Mouse (Mus musculus) monocyte, adult 5-6 weeks (primary cell): ENCODE measurements around the gene Iars2. TPM values are rescaled to one million over a fixed set of nuclear protein-coding genes. Genes with fewer than 3 reads are reported as not detected.
A peak's percentile ranks its signal among the peaks of the same experiment; 100 is the strongest.

Source experiments
- ATAC-seq: fragments of 153-309, 156-312 bp; replicated peaks from 2 replicates; pipeline ENCODE4 v1.8.0; 2017; ENCODE audit warnings: mild to moderate bottlenecking; ENCODE audit not compliant: low TSS enrichment, insufficient number of reproducible peaks, severe bottlenecking, poor library complexity, low FRiP score
- total RNA-seq: library from RNA; stranded (forward); fragments of 200-1000, 200-491, 200-594 nt; gene quantifications from 3 replicates; pipeline ENCODE4 v1.2.3, GENCODE M21; 2017

The Iars2 gene
- total RNA-seq, 1 experiment from 2014 or later: 24.3 TPM

DNA sequence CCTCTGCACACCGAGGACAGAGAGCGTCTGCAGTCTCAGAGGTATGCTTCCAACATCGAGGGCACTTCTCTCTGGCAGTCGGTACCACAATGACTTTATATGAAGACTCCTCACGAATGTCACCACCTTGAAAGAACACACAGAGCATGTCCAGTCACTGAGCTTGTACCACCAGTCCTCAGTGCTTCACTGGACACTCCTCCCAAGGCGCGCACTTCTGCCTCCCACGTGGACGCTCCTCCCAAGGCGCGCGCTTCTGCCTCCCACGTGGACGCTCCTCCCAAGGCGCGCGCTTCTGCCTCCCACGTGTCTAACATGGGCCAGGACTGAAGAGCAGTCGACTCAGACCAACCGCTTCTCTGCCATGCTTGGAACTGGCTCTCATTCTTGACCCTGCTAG is 42.1 kb downstream of the Iars2 start:
- ATAC-seq: no peak

DNA sequence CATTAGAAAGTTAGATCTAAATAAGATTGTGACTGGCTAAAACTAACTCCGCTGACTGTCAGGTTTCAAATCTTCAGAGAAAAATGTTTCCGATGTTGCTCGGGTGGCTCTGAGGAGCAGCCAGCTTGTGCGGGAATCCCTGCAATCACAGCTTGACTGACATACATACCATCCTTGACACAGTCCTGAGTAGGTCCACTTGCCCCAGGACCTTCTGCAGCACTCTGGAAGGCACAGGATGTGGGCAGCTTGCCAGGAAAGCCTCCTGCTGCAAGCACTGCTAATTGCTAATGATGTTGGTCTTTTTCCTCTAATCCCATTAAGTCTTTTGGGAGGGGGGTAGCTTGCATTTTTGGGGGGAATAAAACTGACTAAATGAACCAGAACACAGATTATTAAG is 44.0 kb downstream of the Iars2 start:
- no peak for ATAC-seq

DNA sequence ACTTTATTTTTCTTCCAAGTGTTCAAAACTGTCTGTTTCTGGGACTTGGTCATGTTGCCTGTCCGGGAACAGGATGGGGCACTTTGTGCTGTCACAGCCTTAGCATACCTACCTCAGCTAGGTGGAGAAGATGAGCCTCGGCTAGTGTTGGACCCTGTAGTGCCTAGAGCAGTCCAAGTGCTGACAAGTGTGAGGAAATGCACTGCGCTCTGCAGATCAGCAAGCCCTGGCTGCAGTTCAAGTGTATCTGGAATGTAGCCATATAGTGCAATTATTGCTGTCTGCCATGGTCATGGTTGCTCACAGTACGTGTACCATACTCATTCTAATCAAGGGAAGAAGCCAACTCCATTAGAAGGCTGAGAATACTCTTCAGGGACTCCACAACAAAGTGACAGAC is 44.5 kb downstream of the Iars2 start:
- no peak for ATAC-seq

DNA sequence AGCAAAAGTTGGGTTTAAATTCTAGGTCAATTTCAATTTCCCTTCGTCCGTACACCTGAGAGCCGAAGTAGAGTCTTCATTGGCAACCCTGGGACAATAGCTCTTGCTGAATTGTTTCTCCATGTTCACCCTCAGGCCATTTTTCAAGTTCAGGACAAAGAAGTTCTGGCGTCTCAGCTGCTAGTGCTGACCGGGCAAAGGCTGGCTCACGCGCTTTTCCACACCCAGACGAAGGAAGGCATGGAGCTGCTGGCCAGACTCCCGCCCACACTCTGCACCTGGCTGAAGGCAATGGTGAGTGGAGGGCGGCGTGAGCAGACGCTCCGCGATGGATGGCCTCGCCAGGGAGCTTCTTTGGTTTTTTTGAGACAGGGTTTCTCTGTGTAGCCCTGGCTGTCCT is 45.9 kb downstream of the Iars2 start:
- ATAC-seq: no peak

DNA sequence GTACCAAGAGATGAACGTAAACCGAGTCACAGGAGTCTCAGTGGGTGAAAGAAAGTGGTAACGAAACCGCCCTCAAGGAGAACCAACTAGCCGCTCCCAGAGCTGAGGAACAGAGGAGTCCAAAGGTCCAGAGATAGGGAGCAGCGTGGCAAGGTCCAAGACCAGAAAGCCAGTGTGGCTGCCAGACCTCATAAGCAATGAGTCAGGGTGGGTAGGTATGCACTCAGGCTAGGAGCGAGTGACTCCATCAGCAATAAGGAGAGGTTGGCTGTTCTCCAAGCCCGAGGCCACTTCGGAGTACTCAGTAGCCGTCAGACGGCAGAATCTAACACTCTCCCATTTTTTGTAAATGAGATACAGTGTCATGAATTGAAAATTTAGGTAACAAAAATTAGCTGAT is 46.4 kb downstream of the Iars2 start:
- ATAC-seq: no peak

DNA sequence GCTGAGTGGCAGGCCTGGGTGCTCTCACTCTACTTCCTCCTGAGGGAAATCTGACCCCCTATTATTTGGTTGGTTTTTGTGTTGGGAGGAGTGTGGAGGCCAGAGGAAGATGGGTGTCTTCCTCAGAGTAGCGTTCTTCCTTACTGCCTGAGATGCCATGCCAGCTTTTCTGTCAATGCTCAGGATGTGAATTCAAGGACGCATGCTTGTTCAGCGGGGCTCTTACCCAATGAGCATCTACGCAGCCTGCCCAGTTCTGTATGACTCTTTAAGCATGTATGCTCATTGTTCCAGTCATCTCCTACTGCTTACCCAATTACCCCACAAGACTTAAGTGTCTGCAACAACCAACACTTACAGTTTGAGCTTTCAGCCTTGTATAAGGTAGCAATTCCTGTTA is 48.6 kb downstream of the Iars2 start:
- ATAC-seq: no peak

DNA sequence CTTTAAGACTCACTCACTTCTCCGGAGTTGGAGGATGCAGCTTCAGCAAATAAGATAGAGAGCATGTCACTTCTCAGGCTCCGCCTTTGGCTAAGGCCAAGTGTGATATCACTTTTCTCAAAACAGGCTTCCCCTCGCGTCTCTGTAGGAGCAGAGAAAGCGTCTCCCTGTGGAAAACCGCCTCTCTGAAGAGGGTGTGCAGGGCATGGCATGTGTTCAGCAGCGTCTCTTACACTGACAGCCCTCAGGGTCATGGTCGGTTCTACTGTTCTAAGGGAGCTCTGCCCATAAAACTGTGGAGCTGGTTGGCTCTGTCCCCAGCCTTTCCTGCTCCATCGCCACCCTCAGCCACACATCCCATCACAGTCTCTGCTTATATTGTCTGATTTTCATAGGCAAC is 49.9 kb downstream of the Iars2 start:
- no peak for ATAC-seq

DNA sequence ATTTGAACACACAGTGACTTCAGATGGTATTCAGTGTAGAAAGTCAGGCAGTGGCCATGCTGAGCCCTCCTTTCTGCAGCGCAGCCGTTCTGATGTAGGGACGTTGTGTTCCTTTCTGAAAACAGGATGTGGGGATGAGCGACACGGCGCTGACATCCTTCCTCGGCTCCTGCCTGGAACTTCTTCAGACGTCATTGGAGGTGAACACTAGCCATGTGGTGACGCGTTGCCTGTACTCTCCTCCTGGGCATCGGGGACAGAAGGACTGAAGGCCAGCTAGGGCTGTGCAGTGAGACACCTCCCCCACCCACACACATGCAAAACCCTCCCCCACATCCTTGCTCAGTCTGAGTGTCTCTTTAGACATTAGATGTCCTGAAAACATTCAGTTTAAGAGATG is 52.2 kb downstream of the Iars2 start:
- no peak for ATAC-seq

DNA sequence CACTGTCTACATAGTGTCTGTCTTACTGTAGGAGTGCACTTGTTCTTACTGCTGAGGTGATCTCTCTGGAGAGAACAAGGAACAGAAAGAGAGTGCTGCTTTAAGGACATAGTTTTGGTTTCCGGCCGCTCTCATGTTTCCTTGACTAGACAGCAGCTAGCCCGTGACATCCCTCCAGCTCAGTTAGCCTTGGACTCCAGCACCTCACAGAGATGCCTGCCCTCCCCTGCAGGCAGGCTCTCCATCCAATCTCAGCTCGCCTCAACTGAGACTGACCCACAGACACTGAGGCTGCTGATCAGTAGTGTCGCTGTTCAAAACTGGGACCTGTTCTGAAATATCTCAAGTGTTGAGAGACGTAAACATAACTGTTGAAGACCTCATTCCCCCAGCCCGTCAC is 53.2 kb downstream of the Iars2 start:
- no peak for ATAC-seq

DNA sequence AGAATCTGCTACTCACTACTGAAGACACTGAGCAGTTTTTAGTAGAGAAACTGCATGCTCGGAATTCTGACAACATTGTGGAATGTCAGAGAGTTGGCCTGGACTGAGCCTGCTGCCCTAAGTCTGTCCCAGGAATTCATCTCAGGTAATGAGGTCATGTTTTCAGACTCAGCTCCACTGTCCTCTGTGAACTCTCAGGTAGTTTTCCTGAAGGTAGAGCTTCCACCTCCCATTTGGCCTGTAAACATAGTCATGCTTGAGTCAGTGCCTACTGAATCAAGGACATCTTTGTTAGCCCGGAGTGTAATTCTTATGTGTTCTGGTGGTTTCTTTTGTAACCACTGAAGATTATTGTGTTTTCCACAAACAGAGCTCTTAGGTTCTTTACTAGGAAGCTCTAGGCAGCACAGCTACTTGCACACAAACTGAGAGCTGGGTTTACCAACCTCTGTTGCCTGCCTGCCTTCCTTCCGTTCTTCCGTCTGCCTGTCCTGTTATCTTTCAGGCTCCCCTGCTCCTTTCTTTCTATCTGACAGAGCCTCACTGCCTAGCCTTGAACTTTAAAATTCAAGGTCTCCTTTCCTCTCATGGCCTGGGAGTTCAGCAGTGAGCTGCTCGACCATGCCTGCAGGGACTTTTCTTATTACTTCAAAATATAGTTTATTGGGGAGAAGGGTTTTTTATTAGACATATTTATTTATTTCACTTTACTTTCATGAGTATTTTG is 54.2 kb downstream of the Iars2 start:
- no peak for ATAC-seq

DNA sequence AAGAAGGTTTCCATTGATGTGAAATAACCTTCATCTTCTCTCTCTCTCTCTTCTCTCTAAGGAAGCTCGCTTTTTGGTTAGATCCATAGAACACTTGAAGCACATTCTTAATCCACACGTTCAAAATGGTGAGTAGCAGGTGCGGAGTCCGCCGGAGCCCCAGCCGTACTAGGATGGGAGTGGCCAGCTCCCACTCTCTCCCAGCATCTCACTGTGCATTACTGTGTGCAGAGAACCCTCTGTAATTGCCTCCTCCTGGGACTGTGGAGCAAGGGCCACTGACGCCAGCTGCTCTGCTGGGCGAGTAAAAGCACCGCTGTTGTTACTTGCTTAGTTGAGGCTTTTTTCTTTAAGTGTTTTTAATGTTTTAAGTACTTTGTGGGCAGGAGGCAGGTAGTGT is 57.8 kb downstream of the Iars2 start:
- ATAC-seq: no peak

DNA sequence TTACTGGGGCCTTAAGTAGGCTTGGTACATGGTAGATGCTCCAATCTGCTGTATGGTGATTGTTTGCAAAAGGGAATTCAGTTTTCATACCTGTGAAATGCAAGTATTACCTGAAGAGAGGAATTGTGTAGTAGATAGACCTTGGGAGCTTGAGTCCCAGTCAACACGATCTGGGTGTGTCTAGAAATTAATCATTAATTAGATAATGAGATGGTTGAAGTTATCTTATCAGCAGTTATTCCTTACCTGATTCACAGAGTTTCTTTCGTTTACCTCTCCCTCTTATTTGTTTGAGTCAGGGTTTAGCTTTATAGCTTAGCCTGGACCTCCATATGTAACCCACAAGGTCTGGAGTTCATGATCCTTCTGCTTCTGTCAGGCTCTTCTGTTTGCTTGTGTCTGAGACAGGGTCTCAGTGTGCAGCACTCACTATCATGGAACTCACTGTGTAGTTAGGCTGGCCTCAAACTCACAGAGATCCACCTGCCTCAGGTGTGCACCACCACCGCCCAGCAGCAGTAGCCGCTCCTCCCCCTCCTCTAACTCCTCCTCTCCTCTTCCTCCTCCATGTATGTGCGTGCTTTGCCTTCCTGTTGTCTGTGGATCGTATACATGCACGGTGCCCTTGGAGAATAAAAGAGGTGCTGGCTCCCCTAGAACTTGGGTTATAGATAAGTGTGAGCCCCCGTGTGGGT is 58.6 kb downstream of the Iars2 start:
- 0 out of 2 replicates have a peak, but pooled peaks have one; percentile 31 for ATAC-seq

DNA sequence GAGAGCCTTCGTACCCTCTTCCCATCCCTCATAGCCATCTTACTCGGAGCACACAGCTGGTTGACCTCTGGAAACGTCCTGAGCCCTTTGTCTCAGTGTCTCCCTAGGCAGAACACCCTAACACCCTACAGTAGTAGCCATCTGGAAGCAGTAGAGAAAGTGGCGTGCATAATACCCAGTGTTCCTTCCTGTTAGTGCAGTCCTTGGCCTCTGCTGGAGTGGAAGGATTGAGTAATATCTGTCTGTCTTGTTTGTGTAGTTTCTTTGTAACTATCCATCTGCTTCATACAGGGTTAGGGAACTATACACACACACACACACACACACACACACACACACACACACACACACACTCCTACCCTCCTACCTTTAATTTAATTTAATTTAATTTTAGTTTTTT is 60.5 kb downstream of the Iars2 start:
- no peak for ATAC-seq

DNA sequence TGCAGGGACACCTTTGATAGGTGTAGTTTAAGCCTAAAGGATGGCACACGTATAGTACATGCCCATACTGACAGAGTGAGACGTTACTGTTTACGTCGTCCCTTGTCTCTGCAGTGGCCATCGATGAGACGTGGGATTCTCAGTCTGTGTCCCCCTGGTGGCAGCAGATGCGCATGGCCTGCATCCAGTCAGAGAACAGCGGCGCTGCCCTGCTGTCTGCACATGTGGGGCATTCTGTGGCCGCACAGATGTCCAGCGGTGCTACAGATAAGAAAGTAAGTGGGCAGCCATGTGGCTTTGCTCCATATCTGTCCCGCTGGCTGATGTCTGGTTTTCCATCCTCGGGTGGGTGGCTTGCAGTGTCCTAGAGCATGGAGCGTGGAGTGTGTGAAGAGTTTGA is 66.6 kb downstream of the Iars2 start:
- ATAC-seq: no peak

DNA sequence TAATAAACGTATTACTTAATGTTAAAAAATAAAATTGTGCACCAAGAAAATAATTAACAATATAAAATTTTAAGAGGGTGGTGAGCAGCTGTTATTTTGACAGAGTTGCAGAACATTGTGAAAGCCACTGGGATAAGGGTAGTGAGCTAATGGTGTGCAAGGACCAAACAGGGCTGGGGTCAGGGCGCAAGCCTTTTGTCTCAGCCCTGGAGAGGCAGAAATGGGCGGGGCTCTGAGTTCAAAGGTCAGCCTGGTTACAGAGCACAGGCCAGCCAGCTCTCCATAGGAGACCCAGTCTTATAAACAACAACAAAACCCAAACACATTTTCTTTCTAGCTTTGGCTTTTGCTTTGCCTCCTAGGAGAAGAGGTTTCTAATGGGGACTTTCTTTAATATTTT is 72.4 kb downstream of the Iars2 start:
- no peak for ATAC-seq

DNA sequence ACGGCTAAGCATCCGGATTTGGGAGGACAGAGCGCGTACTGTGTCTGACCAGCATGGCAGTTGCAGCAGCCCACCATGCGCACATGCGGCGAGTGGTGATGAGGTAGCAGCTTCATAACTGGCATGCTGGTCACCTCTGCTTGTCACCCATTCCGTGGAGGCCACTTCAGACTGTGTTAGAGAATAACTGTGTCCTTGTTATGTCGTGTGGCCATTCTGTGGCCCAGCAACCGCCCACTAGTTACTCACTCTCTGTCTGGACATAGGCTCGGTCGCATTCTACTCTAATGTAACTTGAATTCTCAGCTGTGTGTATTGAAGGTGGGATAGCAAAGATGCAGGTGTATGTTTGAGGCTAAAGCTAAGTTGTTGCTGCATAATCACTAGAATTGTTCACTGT is 73.9 kb downstream of the Iars2 start:
- no peak for ATAC-seq

DNA sequence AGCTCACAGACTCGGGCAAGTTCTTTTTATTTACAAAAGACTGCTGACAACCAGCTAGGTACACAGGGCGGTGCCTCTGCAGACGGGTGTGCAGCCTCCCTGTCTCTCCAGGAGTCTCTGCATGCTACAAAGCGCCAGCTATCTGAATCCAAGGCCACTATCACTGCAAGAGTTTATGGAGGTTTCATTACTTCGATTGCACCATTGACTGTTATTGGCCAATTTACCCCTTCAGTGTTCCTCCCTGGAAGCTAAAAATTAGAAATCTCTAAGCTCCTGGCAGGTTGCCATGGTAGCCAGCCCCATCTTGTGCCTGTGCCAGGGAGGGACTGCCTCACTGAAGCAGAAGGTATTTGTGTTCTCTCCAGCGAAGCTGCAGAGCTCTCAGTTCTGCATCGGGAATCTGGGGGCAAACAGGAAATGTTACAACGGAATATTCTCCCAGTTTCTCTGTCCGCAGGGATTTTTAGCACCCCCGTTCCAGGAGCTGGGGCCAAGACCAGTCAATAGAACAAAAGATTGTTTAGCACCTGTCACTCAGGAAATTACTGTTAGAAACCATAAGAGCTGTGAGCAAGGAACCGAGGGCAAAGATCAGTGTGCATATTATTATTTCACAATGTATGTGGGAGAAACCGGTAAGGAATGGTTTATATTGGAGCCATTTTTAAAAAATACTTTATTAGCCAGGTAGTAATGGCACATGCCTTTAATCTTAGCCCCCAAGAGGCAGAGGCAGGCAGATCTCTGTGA is 75.9 kb downstream of the Iars2 start:
- ATAC-seq: no peak

DNA sequence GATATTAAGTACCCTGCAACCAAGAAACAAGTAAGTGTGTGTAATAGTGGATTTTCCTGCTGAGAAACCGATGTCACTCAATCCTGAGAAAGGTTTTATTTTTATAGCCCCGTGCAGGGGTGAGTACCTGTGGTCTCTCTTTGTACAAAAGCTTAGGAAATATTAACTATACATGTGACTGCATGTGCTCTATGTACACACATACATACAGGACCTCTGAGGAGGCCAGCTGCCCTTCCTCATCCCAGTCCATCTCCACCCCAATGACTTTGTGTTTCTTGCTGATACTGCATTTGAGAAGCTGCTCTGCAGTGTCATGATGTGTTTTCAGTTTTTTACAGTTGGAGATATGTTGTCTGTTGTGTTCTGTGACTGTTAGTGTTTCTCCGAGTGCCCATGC is 76.8 kb downstream of the Iars2 start:
- ATAC-seq: no peak

DNA sequence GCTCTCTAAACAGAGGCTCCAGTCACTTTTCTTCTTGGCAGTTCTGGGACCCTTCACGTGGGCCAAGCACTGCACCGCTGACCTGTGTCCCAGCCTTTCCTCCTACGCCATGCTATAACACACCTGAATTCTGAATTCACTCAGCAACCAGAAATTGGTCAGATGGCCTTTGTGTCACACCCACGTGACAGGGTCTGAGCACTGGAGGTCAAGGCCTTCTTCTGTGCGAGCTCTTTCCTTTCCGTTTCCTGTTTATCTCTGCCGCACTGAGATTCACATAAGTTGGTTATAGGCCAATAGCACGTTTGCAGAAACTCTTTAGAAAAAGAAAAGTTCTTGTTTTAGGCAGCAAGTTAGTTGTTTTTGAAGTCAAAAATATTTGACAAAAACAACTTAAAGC is 80.5 kb downstream of the Iars2 start:
- ATAC-seq: no peak
